Mouse (Mus musculus) myocyte (in vitro differentiated cells): Measurements from ENCODE around the gene Selenoo. TPM values are rescaled to one million over a fixed set of nuclear protein-coding genes. Genes with fewer than 3 reads are reported as not detected.

Experiments
- H3K27me3 ChIP-seq: one replicate; pipeline ENCODE4 v1.6.1; 2011; ENCODE audit not compliant: control insufficient read depth, insufficient read depth, insufficient read length
- H3K36me3 ChIP-seq: one replicate; pipeline ENCODE4 v1.6.1; 2011; ENCODE audit not compliant: control insufficient read depth, insufficient read depth
- H3K4me2 ChIP-seq: one replicate; pipeline ENCODE4 v1.6.1; 2011; ENCODE audit warnings: low read depth, control low read depth
- H3K4me3 ChIP-seq: one replicate; pipeline ENCODE4 v1.5.1; 2011; ENCODE audit warnings: mild to moderate bottlenecking, control low read depth, moderate library complexity
- H3K79me2 ChIP-seq: one replicate; pipeline ENCODE4 v1.6.1; 2011; ENCODE audit not compliant: control insufficient read depth, insufficient read depth
- H3ac ChIP-seq: one replicate; pipeline ENCODE4 v1.6.1; 2011; ENCODE audit not compliant: control insufficient read depth, insufficient read length
- CEBPB ChIP-seq: IDR thresholded peaks from 2 replicates; pipeline ENCODE4 v1.6.1; 2011; ENCODE audit warnings: mild to moderate bottlenecking, moderate library complexity; ENCODE audit not compliant: poor library complexity, insufficient read depth, severe bottlenecking
- E2F4 ChIP-seq: IDR thresholded peaks from one replicate; pipeline ENCODE4 v1.6.1; 2011; ENCODE audit warnings: mild to moderate bottlenecking, control low read depth, moderate library complexity; ENCODE audit not compliant: insufficient read depth
- MAX ChIP-seq: IDR thresholded peaks from one replicate; pipeline ENCODE4 v1.6.1; 2011; ENCODE audit warnings: low read depth, mild to moderate bottlenecking, control low read depth
- MYOD1 ChIP-seq, 3 experiments: IDR thresholded peaks; one replicate each; pipeline ENCODE4 v1.6.1; 2011; ENCODE audit warnings: control low read depth in 2 of 3, low read depth in 2 of 3, mild to moderate bottlenecking in 2 of 3, moderate library complexity in 1 of 3; ENCODE audit not compliant: insufficient read length in 2 of 3, control insufficient read depth in 1 of 3
- MYOG ChIP-seq, 3 experiments: IDR thresholded peaks; one replicate each; pipeline ENCODE4 v1.6.1; 2011; ENCODE audit warnings: control low read depth in 2 of 3, low read depth in 2 of 3, mild to moderate bottlenecking in 2 of 3; ENCODE audit not compliant: insufficient read length in 2 of 3, control insufficient read depth in 1 of 3, insufficient read depth in 1 of 3
- POLR2A ChIP-seq: IDR thresholded peaks from one replicate; pipeline ENCODE4 v1.6.1; 2011; ENCODE audit warnings: low read depth, mild to moderate bottlenecking, control low read depth, moderate library complexity; ENCODE audit not compliant: insufficient read length
- POLR2AphosphoS2 ChIP-seq: IDR thresholded peaks from one replicate; pipeline ENCODE4 v1.6.1; 2011; ENCODE audit warnings: low read depth, control low read depth; ENCODE audit not compliant: insufficient read length
- REST ChIP-seq: IDR thresholded peaks from one replicate; pipeline ENCODE4 v1.6.1; 2011; ENCODE audit warnings: mild to moderate bottlenecking, control low read depth, moderate library complexity; ENCODE audit not compliant: insufficient read depth, insufficient read length
- SRF ChIP-seq: IDR thresholded peaks from one replicate; pipeline ENCODE4 v1.6.1; 2011; ENCODE audit warnings: low read depth; ENCODE audit not compliant: control insufficient read depth, insufficient read length
- TCF12 ChIP-seq: IDR thresholded peaks from one replicate; pipeline ENCODE4 v1.6.1; 2011; ENCODE audit warnings: mild to moderate bottlenecking, control low read depth; ENCODE audit not compliant: poor library complexity, insufficient read depth, severe bottlenecking
- TCF3 ChIP-seq: IDR thresholded peaks from one replicate; pipeline ENCODE4 v1.6.1; 2011; ENCODE audit warnings: low read depth, control low read depth; ENCODE audit not compliant: insufficient read length
- USF1 ChIP-seq: IDR thresholded peaks from one replicate; pipeline ENCODE4 v1.6.1; 2011; ENCODE audit warnings: low read depth, mild to moderate bottlenecking, control low read depth, moderate library complexity
- polyA plus RNA-seq: library from polyadenylated mRNA; unstranded; fragments of >200 nt; fragmentation: generic; extraction: Trizol; gene quantifications from one replicate; pipeline ENCODE4 v1.2.1, GENCODE M21; 2012; ENCODE audit warnings: missing spikeins

Gene Selenoo
- polyA plus RNA-seq, 1 experiment, result 23.8 TPM

DNA sequence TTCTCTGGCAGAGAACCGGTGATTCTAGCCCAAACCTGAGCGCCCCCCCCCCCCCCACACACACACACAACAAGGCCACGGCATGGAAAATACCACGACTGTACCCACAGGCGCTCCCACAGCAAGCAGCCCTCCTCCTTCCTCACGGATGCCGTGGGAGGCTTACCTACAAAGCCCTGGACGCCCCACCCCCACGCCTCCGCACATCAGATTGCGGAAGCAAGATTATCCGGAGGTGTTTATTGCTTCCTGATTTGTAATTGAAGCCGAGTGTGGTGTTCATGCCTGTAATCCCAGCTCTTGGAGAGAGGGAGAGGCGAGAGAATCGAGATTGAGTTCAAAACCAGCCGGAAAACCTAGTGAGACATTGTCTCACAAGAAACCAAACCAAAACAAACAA lies 58.1 kb downstream of the Selenoo start:
- TF ChIP-seq MYOG (IDR thresholded peaks at IDR 0.05; ENCODE audit: control insufficient read depth in 1 of 3, insufficient read depth in 1 of 3, insufficient read length in 2 of 3, low read depth in 2 of 3), result no peak
- TF ChIP-seq TCF3, result no peak
- no peak overlapping the region for H3K4me2 ChIP-seq
- no peaks in the 10 kb centered on the region for H3K27me3 ChIP-seq
- H3K4me3 ChIP-seq, result no peak overlapping the region
- no peaks in the 10 kb centered on the region for H3K79me2 ChIP-seq
- no peaks in the 10 kb centered on the region for H3K36me3 ChIP-seq
- H3ac ChIP-seq, result no peak overlapping the region

DNA sequence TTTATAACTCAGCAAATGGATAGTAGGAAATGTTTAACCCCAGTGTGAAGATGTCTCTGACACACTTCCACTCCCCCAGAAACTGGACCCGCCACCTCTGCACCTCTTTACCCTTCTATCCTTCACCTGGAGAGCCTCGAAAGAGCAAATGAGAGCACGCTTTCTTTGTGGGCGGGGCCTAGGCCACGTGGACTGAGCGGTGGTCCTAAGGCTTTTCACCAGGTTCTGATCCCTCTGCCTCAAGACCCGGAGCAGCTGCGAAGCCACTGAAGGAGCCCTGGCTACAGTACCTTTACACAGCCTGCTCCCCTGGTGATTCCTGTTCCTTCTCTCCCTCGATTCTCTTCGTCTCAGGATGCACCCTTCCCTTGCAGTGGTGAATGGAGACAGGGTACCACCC lies 58.6 kb downstream of the Selenoo start:
- TF ChIP-seq SRF, result no peak
- TF ChIP-seq REST, result no peak
- H3K4me3 ChIP-seq, result no peak overlapping the region
- H3K27me3 ChIP-seq, result no peaks in the 10 kb centered on the region
- H3K4me2 ChIP-seq, result no peak overlapping the region
- H3K36me3 ChIP-seq, result no peaks in the 10 kb centered on the region
- no peak overlapping the region for H3ac ChIP-seq
- H3K79me2 ChIP-seq, result no peaks in the 10 kb centered on the region

DNA sequence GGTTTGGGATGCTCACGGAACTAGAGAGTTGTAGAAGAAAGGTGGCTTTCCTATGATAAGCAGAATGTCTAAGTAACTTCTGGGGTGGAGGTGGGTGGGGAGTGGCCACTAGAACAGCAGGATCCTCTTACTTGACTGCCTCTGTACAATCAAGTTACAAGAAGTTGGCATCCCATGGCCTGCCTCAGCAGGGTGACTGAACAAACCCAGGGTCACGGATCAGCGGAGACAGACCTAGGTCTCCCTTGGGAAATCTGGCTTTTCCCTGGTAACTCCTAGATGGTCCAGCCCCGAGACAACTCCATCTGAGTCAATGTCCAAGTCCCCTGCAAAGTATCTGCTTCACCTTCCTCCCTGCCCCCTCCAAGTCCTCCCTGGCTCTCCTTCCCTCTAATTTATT lies 59.0 kb downstream of the Selenoo start:
- no peak overlapping the region for H3ac ChIP-seq
- no peaks in the 10 kb centered on the region for H3K79me2 ChIP-seq
- peak overlapping the region; percentile 74 for H3K4me2 ChIP-seq
- no peaks in the 10 kb centered on the region for H3K27me3 ChIP-seq
- no peak for TF ChIP-seq SRF
- TF ChIP-seq MYOD1 (IDR thresholded peaks at IDR 0.05; ENCODE audit: control insufficient read depth in 1 of 3, insufficient read length in 2 of 3, low read depth in 2 of 3), result no peak
- no peak for TF ChIP-seq USF1
- no peak for TF ChIP-seq TCF12
- TF ChIP-seq MAX, result no peak
- TF ChIP-seq POLR2A, result no peak
- TF ChIP-seq MYOG (IDR thresholded peaks at IDR 0.05; ENCODE audit: control insufficient read depth in 1 of 3, insufficient read depth in 1 of 3, insufficient read length in 2 of 3, low read depth in 2 of 3), result no peak
- no peak for TF ChIP-seq REST
- no peak for TF ChIP-seq CEBPB
- no peak for TF ChIP-seq E2F4
- TF ChIP-seq TCF3, result no peak
- TF ChIP-seq POLR2AphosphoS2, result no peak
- H3K4me3 ChIP-seq, result peak overlapping the region; percentile 30
- H3K36me3 ChIP-seq, result no peaks in the 10 kb centered on the region

DNA sequence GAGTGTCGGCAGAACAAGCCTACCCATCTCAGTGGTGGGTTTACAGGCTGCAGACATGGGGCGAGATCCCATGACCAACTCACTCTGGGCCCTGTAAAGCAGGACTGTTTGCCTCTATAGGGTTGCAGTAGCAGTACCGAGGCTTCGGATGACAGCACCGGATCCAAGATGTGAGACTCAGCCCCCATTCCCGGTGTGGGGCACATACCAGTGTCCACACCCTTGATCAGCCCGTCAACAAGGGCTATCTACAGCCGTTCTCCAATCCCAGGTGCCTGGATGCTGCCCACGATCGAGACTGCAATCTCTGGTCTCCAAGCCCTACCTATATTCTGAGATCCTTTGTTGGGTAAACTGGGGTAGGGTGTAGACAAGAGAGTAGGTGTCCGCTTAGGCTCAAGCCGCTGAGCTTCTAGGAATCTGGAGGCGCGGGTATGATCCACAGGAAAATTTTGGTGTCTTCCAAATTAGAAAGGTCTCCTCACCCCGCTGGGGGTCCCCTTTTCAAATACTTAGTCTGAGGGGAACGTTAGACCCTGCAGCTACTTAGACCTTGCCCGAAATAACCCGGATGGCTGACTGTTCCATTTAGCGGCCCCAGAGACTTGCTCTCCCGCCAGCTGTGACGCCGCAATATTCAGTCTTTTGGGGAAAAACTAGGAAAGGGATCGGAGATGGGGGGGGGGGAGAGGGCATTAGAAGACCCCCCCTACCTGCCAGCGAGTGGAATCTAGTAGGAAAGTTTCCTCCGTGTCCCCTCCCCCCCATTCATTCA lies 59.8 kb downstream of the Selenoo start:
- H3K4me2 ChIP-seq, result peak overlapping the region; percentile 74
- no peaks in the 10 kb centered on the region for H3K36me3 ChIP-seq
- peak overlapping the region; percentile 29 for H3ac ChIP-seq
- H3K4me3 ChIP-seq, result peak overlapping the region; percentile 30
- TF ChIP-seq MYOD1 (IDR thresholded peaks at IDR 0.05; ENCODE audit: control insufficient read depth in 1 of 3, insufficient read length in 2 of 3, low read depth in 2 of 3) (no peak), CEBPB (no peak), MAX (no peak), MYOG (IDR thresholded peaks at IDR 0.05; ENCODE audit: control insufficient read depth in 1 of 3, insufficient read depth in 1 of 3, insufficient read length in 2 of 3, low read depth in 2 of 3) (no peak), POLR2A (no peak), TCF12 (no peak)
- H3K27me3 ChIP-seq, result no peaks in the 10 kb centered on the region
- H3K79me2 ChIP-seq, result no peaks in the 10 kb centered on the region

DNA sequence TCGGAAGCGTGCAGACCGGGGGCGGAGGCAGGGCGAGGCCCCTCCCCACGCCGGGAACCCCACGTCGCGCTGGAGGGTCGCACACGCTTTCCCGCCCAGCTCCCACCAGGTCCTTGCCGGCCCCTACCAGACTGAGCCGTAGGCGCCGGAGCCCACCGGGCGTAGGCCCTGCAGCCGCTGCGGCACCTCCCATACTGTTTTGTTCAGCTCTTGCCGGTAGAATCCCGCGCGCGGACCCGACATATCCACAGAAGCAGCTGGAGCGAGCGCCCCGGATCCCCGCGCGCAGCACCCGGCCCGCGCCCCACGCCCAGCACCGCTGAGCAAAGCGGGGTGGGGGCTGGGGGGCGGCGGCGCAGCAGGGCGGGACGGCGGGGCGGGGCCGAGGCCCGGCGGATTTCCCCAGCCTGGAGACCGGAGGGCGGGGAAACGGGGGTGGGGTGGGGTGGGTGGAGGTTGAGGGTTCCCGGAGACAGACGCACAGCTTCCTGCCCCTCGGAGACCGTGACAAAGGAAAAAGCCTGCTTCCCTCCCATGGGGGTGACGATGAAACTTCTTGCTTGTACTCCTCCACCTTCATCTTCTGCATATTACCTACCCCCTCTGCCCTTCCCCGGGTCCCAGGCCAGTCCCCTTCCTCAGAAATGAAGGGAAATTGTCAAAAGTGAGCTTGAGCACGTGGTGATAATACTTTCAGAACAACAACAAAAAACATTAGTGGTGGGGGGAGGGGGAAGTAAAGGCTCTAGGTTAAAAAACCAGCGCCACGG lies 60.6 kb downstream of the Selenoo start, which contains the start of gene Mapk11:
TSS of gene Mapk11 (minus strand) at position 358 of the 770 bp plus-strand sequence.
- H3K4me3 ChIP-seq, result peak within 1 kb of the TSS; percentile 30
- peak within 1 kb of the TSS; percentile 86 for H3K4me2 ChIP-seq
- H3K79me2 ChIP-seq, result no peaks in the 10 kb centered on the region
- TF ChIP-seq MYOG (IDR thresholded peaks at IDR 0.05; ENCODE audit: control insufficient read depth in 1 of 3, insufficient read depth in 1 of 3, insufficient read length in 2 of 3, low read depth in 2 of 3), result peak in 1 of 3 experiments; percentile 1
- TF ChIP-seq CEBPB, result no peak
- peak; percentile 55 for TF ChIP-seq POLR2A
- H3ac ChIP-seq, result peak within 1 kb of the TSS; percentile 29
- no peaks in the 10 kb centered on the region for H3K27me3 ChIP-seq
- peaks cover under 1% of the 10 kb centered on the region for H3K36me3 ChIP-seq

Other genes starting within 250 kb of the Selenoo start
- 26.9 TPM for gene Pim3, start 226.9 kb upstream of the Selenoo start, polyA plus RNA-seq
- not detected for gene Ttll8, start 134.7 kb upstream of the Selenoo start, polyA plus RNA-seq
- not detected for gene Mlc1, start 110.1 kb upstream of the Selenoo start, polyA plus RNA-seq
- gene Mov10l1, start 106.2 kb upstream of the Selenoo start, polyA plus RNA-seq, result not detected
- not detected for gene Panx2, start 29.4 kb upstream of the Selenoo start, polyA plus RNA-seq
- 68.2 TPM for gene Trabd, start 14.0 kb upstream of the Selenoo start, polyA plus RNA-seq
- 15.0 TPM for gene Tubgcp6, start 34.0 kb downstream of the Selenoo start, polyA plus RNA-seq
- 11.7 TPM for gene Hdac10, start 39.6 kb downstream of the Selenoo start, polyA plus RNA-seq
- 35.0 TPM for gene Mapk12, start 51.6 kb downstream of the Selenoo start, polyA plus RNA-seq
- gene Mapk11, start 60.5 kb downstream of the Selenoo start, polyA plus RNA-seq, result 9.1 TPM
- gene Plxnb2, start 91.7 kb downstream of the Selenoo start, polyA plus RNA-seq, result 278 TPM
- gene Dennd6b, start 107.4 kb downstream of the Selenoo start, polyA plus RNA-seq, result 6.6 TPM
- 43.6 TPM for gene Ppp6r2, start 122.5 kb downstream of the Selenoo start, polyA plus RNA-seq
- 222 TPM for gene Sbf1, start 226.2 kb downstream of the Selenoo start, polyA plus RNA-seq
- 71.1 TPM for gene Adm2, start 233.6 kb downstream of the Selenoo start, polyA plus RNA-seq
- gene Miox, start 245.3 kb downstream of the Selenoo start, polyA plus RNA-seq, result 0.04 TPM